Mouse (Mus musculus) liver, embryonic 14.5 days (tissue): Measurements from ENCODE around the gene Dapk1.

Experiments
- CTCF ChIP-seq: IDR thresholded peaks from 2 replicates; pipeline ENCODE4 v1.5.1; 2016; ENCODE audit warnings: antibody characterized with exemption, low read depth, control low read depth
- EP300 ChIP-seq: IDR thresholded peaks from 2 replicates; pipeline ENCODE4 v1.6.1; 2016; ENCODE audit warnings: antibody characterized with exemption, low read depth

DNA sequence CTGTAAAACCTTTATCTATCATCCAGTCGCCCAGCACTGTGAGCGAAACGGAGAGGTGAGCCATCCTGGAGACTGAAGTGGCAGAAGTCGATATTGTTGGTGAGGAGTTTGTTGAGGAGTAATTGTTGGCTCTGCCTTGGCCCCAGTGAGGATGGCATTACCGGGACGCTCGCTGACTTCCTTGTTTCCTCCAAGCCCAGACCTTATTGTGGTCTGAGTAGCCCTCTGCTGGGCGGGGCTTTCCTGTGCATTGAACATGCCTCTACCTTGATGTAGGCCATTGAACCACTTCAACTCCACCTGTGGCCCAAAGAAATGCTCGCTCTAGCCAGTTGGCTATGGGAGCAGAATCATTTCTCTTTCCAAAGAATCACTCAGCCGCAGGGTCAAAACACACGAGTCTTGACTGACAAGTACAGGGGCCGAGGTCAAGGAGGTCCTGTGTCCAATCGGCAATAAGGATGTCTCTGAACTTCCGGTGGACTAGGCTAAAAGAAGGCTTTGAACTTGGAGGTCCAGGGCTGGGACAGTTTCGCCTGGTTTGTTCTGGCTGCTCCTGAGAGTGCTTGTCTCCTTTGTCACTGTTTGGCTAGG, 13.4 kb downstream of the Dapk1 start:
- TF ChIP-seq CTCF = no peak
- no peak for TF ChIP-seq EP300
